Mouse (Mus musculus) adrenal gland, adult 8-10 months (tissue): ENCODE measurements around the gene Vwa5b2. TPM values are rescaled to one million over a fixed set of nuclear protein-coding genes. Genes with fewer than 3 reads are reported as not detected.
A peak's percentile ranks its signal among the peaks of the same experiment; 100 is the strongest.

ENCODE experiments used
- DNase-seq: peaks from one replicate; pipeline ENCODE4 v3.0.0; 2022
- total RNA-seq, 4 experiments: library from RNA; stranded (reverse); gene quantifications; 2 replicates each; pipeline ENCODE4 v1.2.4; 2022

Vwa5b2 gene
- total RNA-seq, 4 experiments from 2014 or later: 0.87 to 4.9 (median 2.7) TPM

DNA sequence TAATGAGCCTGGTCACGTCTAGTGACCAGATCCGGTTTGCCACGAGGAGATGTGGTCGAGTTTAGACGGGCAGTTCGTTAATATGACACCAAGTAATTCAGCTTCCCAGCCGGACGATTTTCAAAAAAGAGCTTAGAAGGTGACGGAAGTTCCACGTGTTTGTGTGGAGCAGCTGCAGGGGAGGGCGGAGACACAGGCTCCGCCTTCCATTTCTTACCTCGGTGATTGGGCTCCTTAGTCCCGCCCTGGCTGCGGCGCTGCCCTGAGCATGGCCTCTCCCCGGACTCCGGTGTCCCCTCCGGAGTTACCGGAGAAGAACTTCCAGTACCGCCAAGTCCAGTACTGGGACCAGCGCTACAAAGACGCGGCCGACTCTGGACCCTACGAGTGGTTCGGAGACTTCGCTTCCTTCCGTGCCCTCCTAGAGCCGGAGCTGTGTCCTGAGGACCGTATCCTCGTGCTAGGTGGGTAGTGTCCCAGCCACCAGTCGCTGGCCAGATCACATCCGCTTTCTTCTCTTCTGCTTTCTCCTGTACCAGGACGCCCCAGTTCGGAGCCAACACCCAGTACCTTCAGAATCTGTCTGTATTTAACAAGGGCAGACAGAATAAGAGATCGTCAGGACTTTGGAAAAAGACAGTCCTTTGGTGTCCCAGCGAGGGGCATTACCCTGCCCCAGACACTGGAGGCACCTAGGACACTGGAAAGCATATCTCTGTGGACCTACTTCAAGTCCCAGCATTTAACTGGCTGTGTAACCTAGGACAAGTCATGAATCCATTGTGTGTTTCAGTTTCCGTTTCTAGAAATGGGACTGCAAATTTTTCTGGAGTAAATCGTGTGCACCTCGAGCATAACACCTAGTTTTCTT is 22.3 kb downstream of the Vwa5b2 start, which contains the start of the genes Eef1akmt4, Gm49333 and Alg3:
Eef1akmt4 (plus strand) TSS at position 237 of the 871 bp plus-strand sequence.
Gm49333 (plus strand) TSS at position 254 of the 871 bp plus-strand sequence.
Alg3 (minus strand) TSS at position 379 of the 871 bp plus-strand sequence.
- DNase-seq: peak; percentile 85

DNA sequence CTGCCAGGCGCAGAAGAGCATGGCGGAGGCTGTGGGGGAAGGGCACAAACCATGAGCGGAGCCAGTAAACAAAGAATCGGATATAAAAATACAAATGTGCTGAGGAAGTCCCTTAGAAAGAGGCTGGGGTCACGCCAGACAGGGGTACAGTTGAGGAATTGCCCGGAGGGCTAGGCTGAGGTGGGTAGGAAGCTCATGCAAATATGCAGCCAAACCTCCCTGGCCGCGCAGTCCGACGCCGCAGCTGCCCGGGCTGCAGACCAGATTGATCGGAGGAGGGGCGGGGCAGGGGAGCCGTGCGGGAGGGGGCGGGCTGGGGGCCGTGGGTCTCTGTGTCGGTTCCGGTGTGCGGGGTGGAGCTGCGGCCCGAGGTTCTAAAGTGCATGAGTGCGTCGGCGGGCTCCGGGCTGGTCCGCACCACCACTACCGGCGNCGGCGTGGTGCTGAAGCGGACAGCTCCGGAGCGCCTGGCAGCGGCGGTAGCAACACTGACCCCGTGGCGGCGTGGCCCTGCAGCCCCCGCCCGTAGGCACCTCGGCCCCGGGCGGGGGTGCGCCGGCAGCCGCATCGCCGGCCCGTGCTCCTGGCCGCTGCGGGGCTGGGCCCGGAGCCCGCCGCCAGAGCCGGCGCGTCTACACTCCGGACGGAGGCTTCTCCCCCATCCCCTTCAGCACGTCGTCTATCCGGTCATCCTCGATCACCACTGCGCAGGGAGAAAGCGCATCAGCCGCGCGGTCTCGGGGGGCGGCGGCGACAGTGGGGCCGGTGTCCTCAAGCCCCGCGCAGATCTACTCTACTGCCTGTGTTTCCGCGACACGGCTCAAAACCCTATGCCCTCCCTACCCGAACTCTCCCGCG is 30.5 kb downstream of the Vwa5b2 start:
- DNase-seq: no peak

DNA sequence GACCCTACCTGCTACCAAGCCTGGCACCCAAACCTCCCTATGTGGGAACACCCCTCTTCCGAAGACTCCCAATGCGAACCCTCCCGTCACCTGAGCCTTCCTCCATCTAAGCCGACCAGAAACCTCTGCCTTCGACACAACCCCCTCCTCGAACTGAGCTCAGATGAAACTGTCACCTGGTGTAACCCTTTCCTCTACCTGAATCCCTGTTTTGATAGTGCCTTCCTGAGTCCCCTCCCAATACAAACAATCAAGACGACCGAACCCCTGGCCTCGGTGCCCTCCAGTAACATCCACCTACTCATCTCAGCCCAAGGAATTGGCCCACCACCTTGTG is 31.1 kb downstream of the Vwa5b2 start:
- peak; percentile 19 for DNase-seq

DNA sequence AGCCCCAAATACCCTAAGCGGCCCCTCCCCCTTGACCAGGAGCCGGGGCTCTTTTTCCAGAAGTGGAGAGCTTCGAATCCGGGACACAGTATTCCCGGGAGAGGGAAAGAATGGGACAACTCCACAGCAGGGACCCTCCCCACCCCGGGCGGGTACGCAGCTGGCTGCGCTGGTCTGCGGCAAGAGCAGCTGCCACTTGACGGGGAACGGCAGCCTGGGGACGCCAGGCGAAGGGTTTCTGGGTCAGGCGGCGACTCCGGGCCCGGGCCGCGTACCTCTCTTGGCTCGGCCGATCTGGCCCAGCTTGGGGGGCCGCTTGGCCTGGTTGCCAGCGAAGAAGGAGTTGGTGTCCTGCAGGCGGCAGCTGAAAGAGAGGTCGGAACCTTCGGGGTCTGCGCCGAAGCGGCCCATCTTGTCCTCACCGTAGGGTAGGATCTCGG is 31.5 kb downstream of the Vwa5b2 start:
- DNase-seq: no peak

DNA sequence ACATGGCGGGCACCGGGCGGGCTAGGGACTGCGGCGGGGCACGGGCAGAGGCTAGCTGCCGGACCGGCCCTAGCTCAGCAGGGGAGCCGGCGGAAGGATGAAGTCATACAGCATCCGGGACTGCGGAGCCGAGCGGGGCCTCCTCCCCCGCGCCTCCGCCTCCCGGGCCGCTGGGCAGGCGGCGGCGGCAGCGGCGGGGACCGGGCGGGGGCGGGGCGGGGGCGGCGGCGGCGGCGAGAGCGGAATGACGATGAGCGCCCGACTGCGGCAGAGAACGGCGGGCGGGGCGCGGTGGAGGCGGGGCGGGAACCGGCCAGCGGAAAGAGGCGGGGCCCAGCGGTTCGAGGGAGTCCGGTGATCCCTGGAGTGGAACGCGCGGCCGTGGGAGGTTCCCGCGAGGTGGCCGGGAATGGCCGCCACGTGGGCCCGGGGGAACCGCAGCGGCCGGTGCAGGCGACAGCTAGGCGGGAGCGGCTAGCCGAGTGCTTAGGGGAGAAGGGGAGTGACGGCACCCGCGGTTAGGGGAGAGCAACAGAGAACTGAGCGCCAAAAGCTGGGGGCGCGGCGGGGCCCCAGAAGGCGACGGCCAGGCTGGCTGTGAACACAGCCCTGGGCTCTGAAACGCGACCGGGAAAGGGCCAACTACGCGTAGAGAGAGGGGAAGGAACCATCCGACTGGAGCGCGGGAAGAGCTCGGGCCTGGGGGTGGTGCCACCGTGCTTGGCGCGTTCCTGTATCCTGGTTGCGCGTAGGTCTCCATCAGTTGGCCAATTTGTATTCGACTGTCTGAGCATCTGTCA is 32.1 kb downstream of the Vwa5b2 start, which contains the start of gene Camk2n2:
Camk2n2 (minus strand) TSS at position 97 of the 800 bp plus-strand sequence.
- DNase-seq: peak; percentile 55

DNA sequence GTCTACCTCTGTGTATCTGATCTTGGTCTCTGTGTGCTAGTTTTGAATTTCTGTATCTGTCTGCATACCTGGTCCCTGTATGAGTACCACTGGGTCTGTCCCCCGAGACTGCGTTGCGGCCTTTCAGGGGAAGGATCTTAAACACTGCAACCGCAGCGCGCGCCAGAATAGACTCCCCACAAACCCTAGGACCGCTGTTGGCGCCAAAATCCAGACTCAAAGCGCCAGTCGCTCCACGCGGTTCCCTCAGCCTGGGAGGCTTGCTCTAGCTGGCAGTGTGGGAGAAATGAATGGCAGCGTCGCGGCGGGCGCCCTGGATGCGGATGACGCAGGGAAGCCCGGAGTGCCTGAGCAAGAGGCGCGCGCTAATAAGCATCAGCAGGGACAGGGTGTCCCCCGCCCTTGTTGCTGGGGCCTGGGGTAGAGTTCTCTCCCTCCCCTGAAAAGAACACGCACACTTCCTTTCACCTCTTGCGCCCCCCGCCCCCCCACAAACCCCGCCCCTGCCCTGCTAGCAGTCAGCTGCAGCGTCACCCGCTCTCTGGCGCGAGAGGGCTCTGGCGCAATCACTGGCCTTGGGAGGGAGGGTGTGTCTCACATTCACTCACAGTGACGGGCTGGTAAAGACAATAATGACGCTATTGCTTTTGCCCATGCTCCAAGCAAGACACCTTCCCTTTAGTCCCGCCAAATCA is 32.9 kb downstream of the Vwa5b2 start:
- DNase-seq: peak; percentile 89

DNA sequence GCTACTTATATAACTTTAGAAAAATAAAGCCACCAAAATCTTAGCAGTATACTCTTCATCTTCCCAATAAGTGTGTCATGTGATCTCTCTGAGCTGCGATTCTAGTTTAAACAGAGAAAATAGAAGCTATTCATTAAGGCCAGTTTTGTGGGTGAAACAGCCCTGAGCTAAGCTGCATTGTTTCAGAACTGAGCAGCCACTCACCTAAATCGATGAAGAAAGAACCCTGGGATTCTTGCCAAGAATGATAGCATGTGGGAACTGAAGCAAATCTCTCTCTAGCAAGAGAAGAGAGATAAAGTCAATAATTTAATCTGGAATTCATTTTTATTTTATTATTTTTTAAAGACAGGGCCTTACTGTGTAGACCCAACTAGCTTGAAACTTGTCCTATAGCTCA is 33.9 kb downstream of the Vwa5b2 start:
- no peak for DNase-seq

DNA sequence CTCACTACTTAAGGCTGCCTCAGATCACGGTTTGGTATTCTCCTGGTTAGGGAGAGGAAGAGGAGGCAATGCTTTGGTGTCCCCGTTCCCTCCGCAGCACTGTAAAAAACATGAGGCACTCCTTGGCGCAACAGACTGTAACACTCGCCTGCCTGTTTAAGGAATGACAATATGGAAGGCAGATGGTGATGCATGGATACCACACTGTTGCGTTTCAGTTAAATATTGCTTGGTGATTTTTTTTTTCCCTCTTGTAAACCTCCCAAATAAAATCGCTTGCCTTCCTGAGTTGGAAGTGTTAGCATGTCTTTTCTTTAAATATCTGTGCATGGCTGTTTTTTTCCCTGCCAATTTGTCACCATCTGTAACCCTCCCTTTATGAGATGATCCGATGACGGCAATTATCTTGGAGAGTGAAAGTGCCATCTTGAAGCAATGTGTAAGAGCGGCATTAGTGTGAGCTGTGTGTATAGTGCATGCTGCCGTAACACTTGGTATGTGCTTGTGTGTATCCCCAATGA is 39.7 kb downstream of the Vwa5b2 start:
- DNase-seq: no peak

DNA sequence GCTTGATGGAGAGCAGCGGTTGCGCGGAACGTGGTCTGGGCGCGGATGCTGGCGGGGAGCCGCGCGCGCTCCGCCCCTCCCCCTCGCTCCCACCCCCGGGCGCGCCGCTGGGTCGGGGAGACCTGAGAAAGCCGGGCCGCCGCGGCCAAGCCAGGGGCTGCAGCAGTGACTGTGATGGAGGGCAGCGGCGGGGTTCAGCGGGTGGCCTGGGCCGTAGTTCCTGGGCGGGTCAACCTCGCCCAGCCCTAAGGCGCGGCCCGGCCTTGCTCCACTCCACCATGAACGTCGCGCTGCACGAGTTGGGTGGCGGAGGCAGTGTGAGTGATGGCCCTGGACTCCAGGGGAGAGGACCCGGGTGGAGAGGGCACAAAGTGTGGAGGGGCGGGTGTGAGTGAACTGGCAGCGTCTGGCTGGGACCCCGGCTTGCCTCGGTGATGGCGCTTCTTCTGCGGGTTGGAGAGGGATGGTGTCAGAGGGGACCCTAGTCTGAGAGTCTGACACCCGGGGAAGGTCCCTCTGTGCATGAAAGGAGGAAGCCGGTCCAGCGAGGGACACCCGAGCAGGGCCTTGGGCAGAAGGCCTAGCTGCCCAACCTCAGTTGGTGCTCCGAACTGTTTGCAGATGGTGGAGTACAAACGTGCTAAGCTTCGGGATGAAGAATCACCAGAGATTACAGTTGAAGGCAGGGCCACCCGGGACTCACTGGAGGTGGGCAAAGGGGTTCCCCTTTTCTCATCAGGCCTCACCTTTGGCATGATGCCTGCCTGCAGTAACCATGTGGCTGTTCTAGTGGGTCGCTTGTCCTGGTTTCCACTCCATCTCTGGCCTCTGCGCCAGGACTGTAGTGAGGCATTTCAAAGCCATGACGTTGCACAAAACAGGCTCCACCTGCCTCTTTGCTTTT is 40.7 kb downstream of the Vwa5b2 start, which contains the start of gene Ece2:
Ece2 (plus strand) TSS at position 98 of the 904 bp plus-strand sequence.
- no peak for DNase-seq

DNA sequence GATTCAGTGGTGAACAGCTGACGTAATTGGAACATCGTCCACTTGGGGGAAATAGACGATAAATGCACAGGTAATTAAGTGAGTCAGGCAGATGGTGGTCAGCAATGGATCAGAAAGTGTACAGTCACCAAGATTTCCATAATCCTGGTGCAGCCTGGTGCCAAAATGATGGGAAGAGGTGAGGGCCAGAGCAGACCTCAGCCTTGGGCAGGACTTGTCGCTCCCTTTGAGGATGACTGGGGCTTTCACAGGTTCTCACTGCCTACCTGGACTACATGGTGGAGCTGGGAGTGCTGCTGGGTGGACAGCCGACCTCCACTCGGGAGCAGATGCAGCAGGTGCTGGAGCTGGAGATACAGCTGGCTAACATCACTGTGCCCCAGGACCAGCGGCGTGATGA is 48.1 kb downstream of the Vwa5b2 start:
- DNase-seq: no peak

DNA sequence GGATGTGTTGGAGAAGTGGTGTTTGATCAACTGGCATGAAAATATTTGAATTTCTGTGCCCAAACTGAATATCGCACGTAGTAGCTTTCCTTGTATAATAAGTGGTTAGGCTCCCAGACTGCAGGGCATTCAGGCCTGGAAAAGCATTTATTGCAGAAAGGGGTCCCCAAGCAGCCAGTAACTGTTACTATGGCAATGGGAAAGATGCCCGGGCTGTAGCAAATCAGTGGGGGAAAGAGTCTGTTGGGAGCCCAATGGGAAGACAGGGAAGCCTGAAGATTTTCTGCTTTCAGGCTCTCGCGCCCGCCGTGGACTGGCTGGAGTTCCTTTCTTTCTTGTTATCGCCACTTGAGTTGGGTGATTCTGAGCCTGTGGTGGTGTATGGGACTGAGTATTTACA is 49.1 kb downstream of the Vwa5b2 start:
- DNase-seq: no peak

DNA sequence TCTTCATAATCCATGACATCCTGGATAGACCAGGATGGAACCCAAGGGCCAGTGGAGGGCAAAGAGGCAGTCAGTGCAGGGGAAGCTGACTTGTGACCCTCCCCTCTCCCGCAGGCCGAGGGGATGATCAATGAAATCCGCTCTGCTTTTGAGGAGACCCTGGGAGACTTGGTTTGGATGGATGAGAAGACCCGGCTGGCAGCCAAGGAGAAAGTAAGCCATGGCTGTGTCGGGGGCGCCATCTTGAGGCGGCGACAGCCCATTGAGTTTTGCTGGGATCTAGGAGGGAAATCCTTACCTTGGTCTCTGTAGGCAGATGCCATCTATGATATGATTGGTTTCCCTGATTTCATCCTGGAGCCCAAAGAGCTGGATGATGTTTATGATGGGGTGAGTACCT is 52.9 kb downstream of the Vwa5b2 start:
- peak; percentile 41 for DNase-seq

DNA sequence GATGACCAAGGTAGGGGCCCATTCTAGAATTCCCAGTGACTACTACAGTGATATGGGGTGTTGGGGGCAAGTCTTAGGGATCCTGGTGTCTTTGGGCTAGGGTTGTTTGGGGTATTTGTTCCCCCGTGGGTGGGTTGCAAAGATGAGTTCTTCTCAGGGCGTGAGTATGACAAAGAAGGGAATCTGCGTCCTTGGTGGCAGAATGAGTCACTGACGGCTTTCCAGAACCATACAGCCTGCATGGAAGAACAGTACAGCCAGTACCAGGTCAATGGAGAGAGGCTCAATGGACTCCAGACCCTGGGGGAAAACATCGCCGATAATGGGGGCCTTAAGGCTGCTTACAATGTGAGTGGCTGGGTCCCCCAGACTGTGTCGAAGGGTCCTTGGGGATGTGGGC is 54.6 kb downstream of the Vwa5b2 start:
- peak; percentile 42 for DNase-seq

DNA sequence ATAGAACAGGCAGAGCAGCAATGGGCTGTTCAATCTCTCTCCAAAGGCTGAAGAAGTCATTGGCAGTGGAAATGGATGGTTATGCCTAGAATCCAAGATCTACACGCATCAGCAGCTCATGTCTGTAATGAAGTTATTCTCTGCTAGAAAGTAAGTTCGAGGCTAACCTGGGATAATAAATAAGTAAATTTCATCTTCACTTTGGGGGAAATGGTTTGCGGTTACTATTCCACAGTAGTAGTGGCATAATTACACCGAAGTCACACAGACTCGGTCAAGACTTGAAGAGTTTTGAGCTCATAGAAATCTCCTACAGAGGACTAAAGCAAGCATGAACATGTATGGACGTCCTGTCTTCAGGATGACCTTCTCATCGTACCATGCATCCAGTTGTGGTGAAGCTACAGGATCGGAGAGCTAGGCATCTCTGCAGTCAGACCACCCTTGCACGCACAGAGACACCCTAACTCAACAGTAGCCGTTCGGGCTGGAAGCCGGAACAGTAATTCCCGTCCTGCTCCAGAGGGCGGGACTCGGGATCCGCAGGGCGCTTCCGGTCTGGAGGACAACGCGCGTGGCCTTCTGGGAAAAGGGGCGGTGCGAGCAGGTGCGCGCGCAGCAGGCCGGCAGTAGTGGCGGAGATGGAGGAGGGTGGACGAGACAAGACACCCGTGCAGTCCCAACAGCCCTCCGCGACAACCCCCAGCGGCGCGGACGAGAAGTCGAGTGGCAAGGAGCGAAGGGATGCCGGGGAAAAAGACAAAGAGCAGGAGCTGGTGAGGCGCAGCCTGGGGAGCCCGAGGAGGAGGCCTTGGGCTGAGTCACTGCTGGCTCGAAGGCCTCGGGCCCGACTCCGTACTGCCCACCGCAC is 62.0 kb downstream of the Vwa5b2 start, which contains the start of gene Psmd2:
Psmd2 (plus strand) TSS at position 577 of the 871 bp plus-strand sequence.
- DNase-seq: peak; percentile 95

DNA sequence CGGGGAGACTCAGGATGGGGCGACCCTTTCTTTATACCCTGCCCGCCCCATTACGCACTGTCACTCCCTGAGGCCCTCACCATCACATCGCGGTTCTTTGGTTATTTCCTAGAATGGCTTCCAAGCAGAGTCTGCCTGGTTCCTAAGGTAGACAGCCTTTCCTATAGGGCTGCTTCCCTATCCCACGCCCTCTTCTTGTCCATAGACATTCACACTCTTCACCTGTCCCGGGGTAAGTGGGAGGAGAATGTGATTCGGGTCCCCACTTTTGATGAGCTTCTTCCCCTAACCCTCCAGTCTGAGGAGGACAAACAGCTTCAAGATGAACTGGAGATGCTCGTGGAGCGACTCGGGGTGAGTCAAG is 62.7 kb downstream of the Vwa5b2 start:
- DNase-seq: no peak

DNA sequence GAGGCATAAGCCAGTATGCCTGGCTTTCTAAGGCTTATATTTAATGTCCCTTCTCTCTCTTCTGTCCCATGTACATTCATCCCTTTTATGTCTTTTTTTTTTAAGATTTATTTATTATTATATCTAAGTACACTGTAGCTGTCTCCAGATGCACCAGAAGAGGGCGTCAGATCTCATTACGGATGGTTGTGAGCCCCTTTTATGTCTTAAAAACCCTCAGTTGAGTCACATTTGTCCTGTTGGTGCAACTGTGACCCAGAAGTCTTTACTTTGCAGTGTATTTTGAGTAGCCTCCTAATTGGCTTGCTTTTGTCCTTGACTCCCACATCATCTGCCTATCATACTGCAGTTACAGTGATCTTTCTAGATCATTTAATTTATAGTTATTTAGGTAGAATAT is 64.0 kb downstream of the Vwa5b2 start:
- DNase-seq: no peak
